Mouse (Mus musculus) embryonic facial prominence, embryonic 11.5 days (tissue): ENCODE results near the gene Gm5148. TPM values are rescaled to one million over a fixed set of nuclear protein-coding genes. Genes with fewer than 3 reads are reported as not detected.

Experiments
- ATAC-seq: fragments of 200-750 bp; cut with Nextera tagmentation; replicated peaks from 2 replicates; pipeline ENCODE4 v1.8.0; 2017; ENCODE audit warnings: low read depth; ENCODE audit not compliant: insufficient number of reproducible peaks, low FRiP score, low TSS enrichment
- DNase-seq: peaks from one replicate; pipeline ENCODE4 v3.0.0-alpha.2; 2015; ENCODE audit warnings: low spot score
- H3K27ac ChIP-seq: fragments of 300-500 bp; sonication (generic); replicated peaks from 2 replicates; pipeline ENCODE4 v1.5.1; 2014; ENCODE audit warnings: mild to moderate bottlenecking, low read depth, low read length, control low read depth
- H3K27me3 ChIP-seq: fragments of 300-500 bp; sonication (generic); 2 replicates; pipeline ENCODE4 v1.6.1; 2014; ENCODE audit warnings: mild to moderate bottlenecking, low read length, moderate library complexity, mixed read lengths; ENCODE audit not compliant: control insufficient read depth, insufficient read depth
- H3K36me3 ChIP-seq: fragments of 300-500 bp; sonication (generic); replicated peaks from 2 replicates; pipeline ENCODE4 v1.6.1; 2014; ENCODE audit warnings: low read depth, mild to moderate bottlenecking, low read length, moderate library complexity, mixed read lengths; ENCODE audit not compliant: control insufficient read depth, insufficient read depth
- H3K4me1 ChIP-seq: fragments of 300-500 bp; sonication (generic); 2 replicates; pipeline ENCODE4 v1.6.1; 2014; ENCODE audit warnings: low read length, mixed read lengths; ENCODE audit not compliant: control insufficient read depth, insufficient read depth
- H3K4me2 ChIP-seq: fragments of 300-500 bp; sonication (generic); 2 replicates; pipeline ENCODE4 v1.6.1; 2014; ENCODE audit warnings: low read depth, mild to moderate bottlenecking, control low read depth, low read length, moderate library complexity
- H3K4me3 ChIP-seq: fragments of 300-500 bp; sonication (generic); 2 replicates; pipeline ENCODE4 v1.5.1; 2014; ENCODE audit warnings: low read depth, low read length, control low read depth
- H3K9ac ChIP-seq: fragments of 300-500 bp; sonication (generic); replicated peaks from 2 replicates; pipeline ENCODE4 v1.6.1; 2014; ENCODE audit warnings: mild to moderate bottlenecking, control low read depth, low read length
- H3K9me3 ChIP-seq: fragments of 300-500 bp; sonication (generic); replicated peaks from 2 replicates; pipeline ENCODE4 v1.6.1; 2016; ENCODE audit warnings: mild to moderate bottlenecking, low read length, inconsistent platforms, mixed read lengths; ENCODE audit not compliant: control insufficient read depth
- WGBS: fragments of 180-500 bp; shearing (Covaris S2); extraction: QIAGEN DNeasy Blood & Tissue Kit; methylation state at CpG from one replicate; pipeline ENCODE4 v1.1.7; 2014; 5-methylcytosine and 5-hydroxymethylcytosine counted together
- polyA plus RNA-seq: library from polyadenylated mRNA; unstranded; fragments of >200 nt; fragmentation: Nextera tagmentation; extraction: Ambion mirVana; gene quantifications from 2 replicates; pipeline ENCODE4 v1.2.1, GENCODE M21; 2014

The Gm5148 gene
- polyA plus RNA-seq, 1 experiment from 2014 or later = 2.6 TPM

- H3K9me3 ChIP-seq = no peaks in the 10 kb centered on the region
- H3K4me3 ChIP-seq = no peak overlapping the region
- no peak overlapping the region for H3K27ac ChIP-seq
- no peak overlapping the region for H3K9ac ChIP-seq
- no peaks in the 10 kb centered on the region for H3K36me3 ChIP-seq
- H3K27me3 ChIP-seq = no peaks in the 10 kb centered on the region
- 39% methylated on average over 14 of the region's 14 CpGs for WGBS
- DNase-seq (no peak), ATAC-seq (no peak)
- H3K4me2 ChIP-seq = no peak overlapping the region
- H3K4me1 ChIP-seq = no peaks in the 10 kb centered on the region
These were observed 19.5 kb downstream of the Gm5148 start for GRCm38 (mm10) chr3:37704701-37705279.

DNA sequence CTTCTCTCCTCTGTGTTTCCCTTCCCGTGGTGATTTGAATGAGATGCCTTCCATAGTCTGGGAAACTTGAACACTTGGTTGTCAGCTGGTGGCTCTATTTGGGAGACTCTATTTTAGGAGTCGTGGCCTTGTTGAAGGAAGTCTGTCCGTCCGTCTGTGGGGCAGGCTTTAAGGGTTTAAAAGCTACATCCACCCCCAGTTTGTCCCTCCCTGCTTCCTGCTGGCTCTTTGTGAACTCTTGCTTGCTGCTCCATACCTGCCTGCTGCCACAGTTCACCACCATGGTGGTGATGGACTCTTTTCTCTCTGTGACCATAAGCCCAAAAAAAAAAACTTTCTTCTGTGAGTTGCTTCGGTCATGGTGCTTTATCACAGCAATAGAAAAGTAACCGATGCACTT is 21.2 kb downstream of the Gm5148 start:
- no peaks in the 10 kb centered on the region for H3K4me1 ChIP-seq
- ATAC-seq = no peak
- no peaks in the 10 kb centered on the region for H3K36me3 ChIP-seq
- no peaks in the 10 kb centered on the region for H3K27me3 ChIP-seq
- H3K9me3 ChIP-seq = no peaks in the 10 kb centered on the region
- H3K27ac ChIP-seq = no peak overlapping the region
- no peak overlapping the region for H3K4me3 ChIP-seq
- no peak overlapping the region for H3K4me2 ChIP-seq
- 90% methylated on average over 6 of the region's 6 CpGs for WGBS
- H3K9ac ChIP-seq = no peak overlapping the region
- DNase-seq = no peak

DNA sequence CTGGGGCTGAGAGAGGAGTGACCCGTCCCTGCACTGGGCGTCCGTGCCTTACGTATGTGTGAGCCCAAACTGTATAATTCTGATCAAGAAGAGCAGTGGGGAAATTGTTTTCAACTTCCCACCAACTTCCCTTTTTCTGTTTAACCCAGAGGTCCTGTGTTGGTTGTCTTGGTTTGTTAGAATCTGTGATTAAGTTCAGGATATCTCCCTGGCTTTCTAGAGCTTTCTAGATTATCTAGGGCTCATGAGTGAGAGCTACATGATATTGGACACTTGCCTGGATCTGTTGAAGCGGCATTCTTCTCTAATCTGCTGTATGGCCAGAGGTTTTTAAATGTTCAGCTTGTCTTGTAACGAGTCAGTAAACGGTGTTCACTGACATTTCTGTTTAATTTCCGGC is 30.7 kb downstream of the Gm5148 start:
- no peak overlapping the region for H3K9ac ChIP-seq
- DNase-seq (no peak), ATAC-seq (no peak)
- no peak overlapping the region for H3K4me2 ChIP-seq
- H3K4me1 ChIP-seq = no peaks in the 10 kb centered on the region
- H3K9me3 ChIP-seq = no peaks in the 10 kb centered on the region
- H3K4me3 ChIP-seq = no peak overlapping the region
- WGBS = 78% methylated on average over 8 of the region's 8 CpGs
- no peaks in the 10 kb centered on the region for H3K27me3 ChIP-seq
- H3K36me3 ChIP-seq = no peaks in the 10 kb centered on the region
- no peak overlapping the region for H3K27ac ChIP-seq

DNA sequence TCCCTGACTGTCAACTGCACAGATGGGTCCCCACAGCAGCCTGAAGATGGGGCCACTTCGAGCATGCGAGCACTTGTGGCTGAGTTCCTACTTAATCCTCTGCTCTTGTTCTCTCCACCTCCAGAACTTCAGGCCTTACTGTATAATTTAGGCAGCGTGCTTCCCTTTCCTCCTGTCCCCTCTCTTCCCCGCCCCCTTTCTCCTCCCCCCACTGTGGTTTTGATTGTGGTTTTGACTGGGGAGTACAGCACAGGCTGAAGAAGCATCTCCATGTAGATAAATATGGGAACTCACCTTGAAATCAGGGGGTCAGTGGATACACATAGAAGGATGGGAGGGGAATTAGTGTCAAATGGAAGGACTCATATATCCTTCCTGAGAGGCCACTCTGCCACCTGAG is 31.3 kb downstream of the Gm5148 start:
- Histone ChIP-seq H3K9me3 (no peaks in the 10 kb centered on the region), H3K27me3 (no peaks in the 10 kb centered on the region), H3K4me3 (no peak overlapping the region), H3K4me1 (no peaks in the 10 kb centered on the region), H3K4me2 (no peak overlapping the region), H3K9ac (no peak overlapping the region), H3K36me3 (no peaks in the 10 kb centered on the region), H3K27ac (no peak overlapping the region)
- DNase-seq (no peak), ATAC-seq (no peak)
- WGBS = 73% methylated on average over 4 of the region's 4 CpGs

DNA sequence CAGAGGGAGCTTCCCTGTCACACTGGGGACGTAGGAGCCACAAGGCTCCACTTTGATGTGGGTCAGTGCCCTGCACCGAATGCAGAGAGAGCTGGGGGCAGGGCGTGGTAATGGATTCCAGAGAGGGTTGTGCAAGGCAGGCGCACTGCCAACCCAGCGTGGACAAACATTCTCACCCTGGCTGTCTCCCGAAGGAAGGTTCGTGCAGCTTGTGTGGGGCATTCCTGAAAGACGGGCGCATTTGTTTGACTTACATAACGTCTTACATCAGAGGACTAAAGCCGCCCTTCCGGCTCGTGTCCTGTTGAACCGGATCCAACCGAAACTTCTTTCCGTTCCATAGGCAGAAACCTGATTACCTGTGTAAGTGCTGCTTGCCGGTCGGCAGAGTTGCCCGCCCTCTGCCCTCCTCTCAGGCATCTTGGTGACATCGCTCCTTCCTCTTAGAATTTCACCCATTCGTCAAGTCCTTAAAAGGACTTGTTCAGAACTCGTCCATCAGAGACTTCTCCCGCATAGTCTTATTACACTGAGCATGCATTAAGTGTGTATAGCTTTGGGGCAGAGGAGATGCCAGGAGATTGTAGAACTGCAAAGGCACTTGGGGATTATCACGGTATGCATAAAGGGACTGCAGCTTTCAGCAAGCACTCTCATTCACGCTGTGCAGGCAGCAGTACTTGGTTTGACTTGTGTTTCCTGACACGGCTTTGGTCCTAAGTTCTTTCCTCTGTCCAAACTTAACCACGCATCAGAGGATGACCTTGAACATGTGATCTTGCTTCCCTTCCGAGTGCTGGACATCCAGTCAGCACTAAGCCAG is 36.9 kb downstream of the Gm5148 start:
- H3K9ac ChIP-seq = 0 out of 2 replicates have a peak overlapping the region, but pooled peaks have one; percentile 3

GRCm38 (mm10) chr3:37686751-37687150 is 37.5 kb downstream of the Gm5148 start:
- WGBS = 17% methylated on average over 6 of the region's 6 CpGs
- Histone ChIP-seq H3K4me3 (peak overlapping the region; percentile 9; the same call in 1 of the 2 replicates), H3K36me3 (no peaks in the 10 kb centered on the region), H3K9ac (0 out of 2 replicates have a peak overlapping the region, but pooled peaks have one; percentile 3), H3K4me2 (peak overlapping the region; percentile 42), H3K27me3 (no peaks in the 10 kb centered on the region), H3K4me1 (no peaks in the 10 kb centered on the region), H3K27ac (no peak overlapping the region), H3K9me3 (no peaks in the 10 kb centered on the region)
- ATAC-seq = no peak
- no peak for DNase-seq

More for the DNA sequence above, 36.9 kb downstream of the Gm5148 start:
- Histone ChIP-seq H3K4me1 (no peaks in the 10 kb centered on the region), H3K36me3 (no peaks in the 10 kb centered on the region), H3K27ac (no peak overlapping the region), H3K9me3 (no peaks in the 10 kb centered on the region), H3K4me2 (peak overlapping the region; percentile 42), H3K4me3 (peak overlapping the region; percentile 9; the same call in 1 of the 2 replicates), H3K27me3 (no peaks in the 10 kb centered on the region)
- DNase-seq (peak; percentile 69), ATAC-seq (0 out of 2 replicates have a peak, but pooled peaks have one; percentile 59)
- WGBS = 27% methylated on average over 28 of the region's 28 CpGs

GRCm38 (mm10) chr3:37686219-37686618 is 38.1 kb downstream of the Gm5148 start:
- Histone ChIP-seq H3K36me3 (no peaks in the 10 kb centered on the region), H3K9ac (no peak overlapping the region), H3K27me3 (no peaks in the 10 kb centered on the region), H3K4me3 (no peak overlapping the region), H3K4me1 (no peaks in the 10 kb centered on the region), H3K4me2 (no peak overlapping the region), H3K9me3 (no peaks in the 10 kb centered on the region), H3K27ac (no peak overlapping the region)
- no peak for DNase-seq
- no peak for ATAC-seq
- 40% methylated on average over 7 of the region's 7 CpGs for WGBS

- WGBS = 83% methylated on average over 8 of the region's 8 CpGs
- Histone ChIP-seq H3K27me3 (no peaks in the 10 kb centered on the region), H3K4me1 (no peaks in the 10 kb centered on the region), H3K4me3 (no peak overlapping the region), H3K27ac (no peak overlapping the region), H3K9me3 (no peaks in the 10 kb centered on the region), H3K4me2 (no peak overlapping the region), H3K9ac (no peak overlapping the region), H3K36me3 (no peaks in the 10 kb centered on the region)
- DNase-seq (no peak), ATAC-seq (no peak)
These were observed 48.0 kb downstream of the Gm5148 start for GRCm38 (mm10) chr3:37676291-37676690.
